Mouse (Mus musculus) right cerebral cortex, postnatal 14 days (tissue): ENCODE measurements around the gene Cldn7.
"Not testable (repeated sequence)": the region's sequence is repeated elsewhere in the genome, so short reads cannot be mapped to it uniquely, and the experiment has no call there.

Experiments
- DNase-seq: peaks from one replicate; pipeline ENCODE4 v3.0.0; 2022

Cldn7 gene

GRCm38 (mm10) chr11:69964650-69965270 lies at the start of gene Cldn7:
Gene Cldn7 (plus strand): TSS chr11:69964779.
- DNase-seq, result no peak

DNA sequence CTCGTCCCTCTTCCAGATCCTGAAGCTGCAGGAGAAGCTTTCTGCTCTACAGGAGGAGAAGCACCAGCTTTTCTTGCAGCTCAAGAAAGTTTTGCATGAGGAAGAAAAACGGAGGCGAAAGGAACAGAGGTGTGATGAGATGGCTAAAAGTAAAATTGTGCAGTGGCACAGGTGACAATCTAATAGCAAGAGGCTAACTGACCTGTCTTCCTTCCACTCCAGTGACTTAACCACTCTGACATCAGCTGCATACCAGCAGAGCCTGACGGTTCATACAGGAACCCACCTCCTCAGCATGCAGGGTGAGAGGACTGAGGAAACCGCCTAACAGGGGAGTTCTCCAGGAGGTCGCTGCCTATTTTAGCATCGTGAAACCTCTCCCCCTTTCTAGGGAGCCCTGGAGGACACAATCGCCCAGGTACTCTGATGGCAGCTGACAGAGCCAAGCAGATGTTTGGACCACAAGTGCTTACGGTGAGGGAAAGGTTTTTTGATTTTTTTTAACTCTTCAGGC lies 49.6 kb upstream of the Cldn7 start:
- no peak for DNase-seq

DNA sequence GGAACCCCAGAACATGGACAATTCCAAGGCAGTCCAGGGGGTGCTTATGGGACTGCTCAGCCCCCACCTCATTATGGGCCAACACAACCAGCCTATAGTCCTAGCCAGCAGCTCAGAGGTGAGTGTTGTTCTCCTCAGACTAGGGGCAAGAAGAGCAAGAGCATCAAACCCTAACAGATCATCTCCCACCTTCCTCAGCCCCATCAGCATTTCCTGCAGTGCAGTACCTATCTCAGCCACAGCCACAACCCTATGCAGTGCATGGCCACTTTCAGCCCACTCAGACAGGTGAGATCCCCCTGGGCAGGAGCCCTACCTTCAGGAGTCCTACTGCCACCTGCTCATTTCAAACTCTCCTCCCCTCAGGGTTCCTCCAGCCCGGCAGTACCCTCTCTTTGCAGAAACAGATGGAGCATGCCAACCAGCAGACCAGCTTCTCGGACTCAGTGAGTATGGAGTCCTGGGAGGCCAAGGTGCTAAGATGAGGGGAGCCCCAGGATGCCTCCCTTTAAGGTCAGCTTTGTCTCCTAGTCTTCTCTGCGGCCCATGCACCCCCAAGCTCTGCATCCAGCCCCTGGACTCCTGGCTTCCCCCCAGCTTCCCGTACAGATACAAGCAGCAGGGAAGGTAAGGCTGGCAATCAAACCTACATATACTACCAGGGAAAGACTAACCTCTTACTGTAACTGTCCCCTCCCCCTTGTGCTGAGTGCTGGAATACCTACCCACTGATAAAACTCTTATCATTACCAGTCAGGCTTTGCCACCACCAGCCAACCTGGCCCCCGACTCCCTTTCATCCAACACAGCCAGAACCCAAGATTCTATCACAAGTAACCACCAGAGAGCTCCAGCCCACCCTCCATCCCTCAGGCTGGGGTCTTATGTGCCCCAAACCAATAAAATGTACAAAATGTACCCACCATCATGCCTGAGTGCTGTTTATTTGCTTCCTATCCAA lies 48.6 kb upstream of the Cldn7 start:
- DNase-seq, result no peak

GRCm38 (mm10) chr11:69916652-69917378 lies 47.8 kb upstream of the Cldn7 start:
- not testable (repeated sequence) for DNase-seq

DNA sequence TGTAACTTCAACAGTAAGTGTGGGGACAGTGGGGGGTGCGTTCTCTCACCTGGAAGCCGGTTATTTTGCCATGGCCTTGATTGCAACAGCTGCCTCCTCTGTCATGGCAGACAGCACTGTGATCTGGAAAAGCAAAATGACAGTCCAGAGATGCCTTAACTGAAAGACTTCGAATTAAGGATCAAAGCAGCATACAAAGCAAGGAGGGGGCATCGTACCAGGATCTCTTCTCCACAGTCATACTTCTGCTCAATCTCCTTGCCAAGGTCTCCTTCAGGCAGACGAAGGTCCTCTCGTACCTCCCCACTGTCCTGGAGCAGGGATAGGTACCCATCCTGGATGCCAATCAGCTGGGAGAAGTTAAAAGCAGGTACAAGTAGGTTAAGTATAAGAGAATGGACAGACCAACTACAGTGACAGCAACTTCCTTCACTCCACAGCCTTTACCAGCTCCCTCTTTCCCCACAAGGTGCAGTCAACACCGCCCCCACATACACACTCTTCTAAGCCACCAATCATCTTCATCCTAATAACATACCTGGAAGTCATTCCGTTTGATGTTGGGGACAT lies 47.1 kb upstream of the Cldn7 start:
- no peak for DNase-seq

- DNase-seq, result no peak
Measured at GRCm38 (mm10) chr11:69918118-69918517, 46.5 kb upstream of the Cldn7 start.

DNA sequence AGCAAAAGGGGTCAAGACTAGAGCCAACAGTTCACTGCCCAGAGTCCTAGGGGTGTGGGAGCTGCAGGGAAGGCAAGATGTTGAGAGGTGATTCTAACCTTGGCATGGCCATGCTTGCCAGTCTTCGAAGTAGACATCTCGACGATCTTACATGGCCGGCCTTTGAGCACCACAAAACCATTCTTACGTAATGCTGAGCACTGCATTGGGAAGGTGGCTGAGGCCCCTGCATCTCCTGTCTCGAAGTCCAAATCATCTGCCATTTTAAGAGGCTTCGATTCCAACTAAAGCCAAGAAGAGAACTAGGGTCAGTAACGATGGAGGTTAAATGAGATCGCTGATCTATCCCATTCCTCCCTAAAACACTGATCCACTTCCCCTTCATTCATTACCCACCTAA lies 45.5 kb upstream of the Cldn7 start:
- no peak for DNase-seq

- peak; percentile 36 for DNase-seq
Measured at GRCm38 (mm10) chr11:69919661-69920265, 44.8 kb upstream of the Cldn7 start.

DNA sequence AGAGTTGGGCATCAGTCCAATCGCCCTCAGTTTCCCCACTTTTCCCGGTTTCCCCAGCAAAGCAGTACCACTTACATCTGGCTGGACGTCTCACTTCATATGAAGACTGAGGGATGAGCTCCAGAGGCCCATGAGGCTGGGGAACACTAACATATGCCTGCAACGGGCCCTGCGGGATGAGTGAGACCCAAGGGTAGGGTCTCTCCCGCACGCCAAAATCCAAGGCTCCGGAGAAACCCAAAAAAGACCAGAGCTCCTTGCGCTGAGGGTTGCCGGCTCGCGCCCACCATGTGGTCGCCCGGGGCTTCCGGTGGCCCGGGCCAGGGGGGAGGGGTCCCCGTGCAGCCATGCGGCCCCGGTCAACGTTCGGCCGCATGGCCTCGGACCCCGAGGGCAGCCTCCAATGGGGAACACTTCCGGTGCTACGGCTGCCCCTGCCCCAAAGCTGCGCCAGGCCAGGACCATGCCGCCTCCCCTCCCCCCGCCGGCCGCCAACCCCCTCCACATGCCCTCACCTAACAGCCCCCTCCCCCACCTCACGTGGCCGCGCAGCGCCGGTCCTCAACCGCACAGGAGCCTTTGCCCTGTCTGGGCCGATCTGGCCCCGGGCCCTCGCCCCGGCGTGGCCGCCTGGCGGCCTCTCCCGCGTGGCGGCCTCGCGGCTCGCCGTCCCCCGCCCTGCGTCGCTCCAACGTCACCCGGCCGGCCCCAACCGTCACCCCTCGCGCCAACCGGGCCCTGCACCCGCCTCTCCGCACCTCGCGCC lies 44.1 kb upstream of the Cldn7 start:
- DNase-seq, result peak; percentile 56

- DNase-seq, result peak; percentile 100
Measured at GRCm38 (mm10) chr11:69921114-69922011, 43.2 kb upstream of the Cldn7 start, which contains the start of gene Eif5a. Gene Eif5a (minus strand): TSS chr11:69921958.

GRCm38 (mm10) chr11:69922012-69922756 lies 42.4 kb upstream of the Cldn7 start:
- no peak for DNase-seq

DNA sequence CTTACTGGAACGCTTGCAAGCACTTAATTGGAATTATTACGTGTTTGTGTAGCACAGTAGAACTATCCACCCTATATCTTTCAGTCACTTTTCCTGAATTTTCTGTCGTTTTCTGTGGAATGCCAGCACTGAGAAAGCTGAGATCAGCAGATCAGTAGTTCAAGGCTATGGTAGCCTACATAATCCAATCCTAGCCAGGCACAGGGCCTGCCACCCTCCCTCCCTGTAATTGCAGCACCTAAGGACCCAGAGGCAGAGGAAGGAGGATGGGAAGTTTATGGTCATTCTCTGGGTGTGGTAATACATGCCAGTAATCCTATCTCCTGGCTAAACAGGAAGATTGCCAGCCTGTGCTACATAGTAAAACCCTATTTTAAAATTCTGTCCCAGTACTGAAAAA lies 41.8 kb upstream of the Cldn7 start:
- no peak for DNase-seq

GRCm38 (mm10) chr11:69927501-69927900 lies 37.1 kb upstream of the Cldn7 start:
- no peak for DNase-seq

GRCm38 (mm10) chr11:69929712-69930111 lies 34.9 kb upstream of the Cldn7 start:
- DNase-seq, result no peak

- DNase-seq, result not testable (repeated sequence)
Measured at GRCm38 (mm10) chr11:69930176-69930575, 34.4 kb upstream of the Cldn7 start.

DNA sequence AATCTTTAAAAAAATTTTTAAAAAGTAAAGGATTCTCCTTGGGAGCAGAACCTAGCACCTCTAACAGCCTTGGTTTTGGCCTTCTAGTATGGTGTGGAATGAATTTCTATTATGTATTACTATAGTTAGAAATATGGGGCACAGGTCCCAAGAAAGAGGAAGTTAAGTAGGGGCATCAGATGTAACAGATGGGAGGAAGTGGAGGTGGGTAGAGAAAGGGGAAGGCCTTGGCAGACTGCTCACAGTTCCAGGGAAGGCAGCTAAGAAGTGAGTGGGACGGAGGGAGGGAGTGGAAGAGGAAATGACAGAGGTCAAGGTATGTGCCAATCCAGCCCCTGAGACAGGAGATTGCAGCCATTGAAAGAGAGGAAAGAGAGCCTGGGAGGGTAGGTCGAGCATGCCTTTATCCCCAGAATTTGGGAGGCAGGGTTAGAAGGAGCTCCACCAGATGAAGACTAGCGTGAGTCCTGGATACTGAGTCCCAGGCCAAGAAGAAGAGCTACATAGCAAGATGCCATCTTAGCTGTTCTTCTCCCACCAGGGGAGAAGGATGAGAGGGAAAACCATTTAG lies 33.5 kb upstream of the Cldn7 start:
- DNase-seq, result no peak

DNA sequence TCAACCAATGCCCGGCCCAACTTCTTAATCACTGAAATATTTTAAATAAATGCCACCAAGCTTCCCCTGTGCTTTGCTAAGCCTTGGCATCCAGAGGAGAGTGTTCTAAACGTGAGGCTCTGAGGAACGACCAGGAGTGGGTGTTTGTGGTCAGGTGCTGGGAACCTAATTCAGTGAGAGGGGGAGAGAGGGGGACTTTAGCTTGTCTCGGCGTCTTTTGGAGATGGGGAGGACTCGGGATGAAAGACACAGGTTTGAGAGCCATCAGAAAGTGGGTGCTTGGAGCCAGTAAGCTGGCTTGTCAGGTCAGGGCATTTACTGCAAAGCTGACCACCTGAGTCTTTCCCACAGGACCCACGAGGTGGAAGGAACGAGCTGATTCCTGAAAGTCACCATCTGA lies 32.8 kb upstream of the Cldn7 start:
- DNase-seq, result no peak

DNA sequence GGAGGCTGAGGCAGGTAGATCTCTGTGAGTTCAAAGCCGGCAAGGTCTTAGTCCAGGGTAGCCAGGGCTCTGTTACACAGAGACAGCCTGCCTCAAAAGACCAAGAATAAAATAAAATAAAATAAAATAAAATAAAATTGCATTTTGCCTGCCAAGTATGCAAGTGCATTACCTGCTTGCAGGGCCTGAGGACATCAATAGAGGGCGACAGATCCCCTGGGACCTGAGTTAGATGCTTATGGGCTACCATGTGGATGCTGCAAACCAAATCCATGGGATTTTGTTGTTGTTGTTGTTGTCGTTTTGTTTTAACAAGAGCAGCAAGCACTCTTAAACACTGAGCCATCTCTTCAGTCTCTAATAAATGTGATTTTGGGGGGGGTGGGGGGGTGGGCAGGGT lies 32.3 kb upstream of the Cldn7 start:
- DNase-seq, result no peak

GRCm38 (mm10) chr11:69933066-69933465 lies 31.5 kb upstream of the Cldn7 start:
- DNase-seq, result no peak
